Mouse (Mus musculus) intestine, postnatal 0 days (tissue): ENCODE data around the gene Cdkal1. TPM values are rescaled to one million over a fixed set of nuclear protein-coding genes. Genes with fewer than 3 reads are reported as not detected.

Source experiments
- ATAC-seq: fragments of 200-750 bp; cut with Nextera tagmentation; 2 replicates; pipeline ENCODE4 v1.8.0; 2017; ENCODE audit warnings: mild to moderate bottlenecking, moderate TSS enrichment, moderate library complexity
- H3K27ac ChIP-seq: fragments of 300-500 bp; sonication (generic); 2 replicates; pipeline ENCODE4 v1.5.1; 2014; ENCODE audit warnings: mild to moderate bottlenecking, low read depth, low read length, moderate library complexity
- H3K27me3 ChIP-seq: fragments of 300-500 bp; sonication (generic); replicated peaks from 2 replicates; pipeline ENCODE4 v1.6.1; 2014; ENCODE audit warnings: low read length, mixed read lengths; ENCODE audit not compliant: control insufficient read depth, insufficient read depth
- H3K36me3 ChIP-seq: fragments of 300-500 bp; sonication (generic); 2 replicates; pipeline ENCODE4 v1.6.1; 2014; ENCODE audit warnings: mild to moderate bottlenecking, moderate library complexity; ENCODE audit not compliant: control insufficient read depth, insufficient read depth
- H3K4me1 ChIP-seq: fragments of 300-500 bp; sonication (generic); replicated peaks from 2 replicates; pipeline ENCODE4 v1.6.1; 2014; ENCODE audit warnings: antibody characterized with exemption, low read length, mixed read lengths; ENCODE audit not compliant: control insufficient read depth, insufficient read depth
- H3K4me2 ChIP-seq: fragments of 300-500 bp; sonication (generic); replicated peaks from 2 replicates; pipeline ENCODE4 v1.6.1; 2014; ENCODE audit warnings: low read depth, mild to moderate bottlenecking, moderate library complexity
- H3K4me3 ChIP-seq: fragments of 300-500 bp; sonication (generic); 2 replicates; pipeline ENCODE4 v1.5.1; 2014; ENCODE audit warnings: low read depth, low read length
- H3K9ac ChIP-seq: fragments of 300-500 bp; sonication (generic); 2 replicates; pipeline ENCODE4 v1.6.1; 2014; ENCODE audit warnings: mild to moderate bottlenecking, low read depth, low read length
- H3K9me3 ChIP-seq: fragments of 300-500 bp; sonication (generic); 2 replicates; pipeline ENCODE4 v1.6.1; 2016; ENCODE audit warnings: mixed run types; ENCODE audit not compliant: control insufficient read depth
- CTCF ChIP-seq: sonication (generic); IDR thresholded peaks from 2 replicates; pipeline ENCODE4 v1.5.1; 2016; ENCODE audit warnings: low read depth, mild to moderate bottlenecking, control low read depth, antibody characterized with exemption, moderate library complexity
- WGBS: fragments of 180-500 bp; shearing (Covaris S2); extraction: QIAGEN DNeasy Blood & Tissue Kit; methylation state at CpG from one replicate; pipeline ENCODE4 v1.1.7; 2014; 5-methylcytosine and 5-hydroxymethylcytosine counted together
- polyA plus RNA-seq: library from polyadenylated mRNA; unstranded; fragments of >200 nt; fragmentation: Nextera tagmentation; extraction: Ambion mirVana; gene quantifications from 2 replicates; pipeline ENCODE4 v1.2.1, GENCODE M21; 2015

Cdkal1 gene
- polyA plus RNA-seq, 1 experiment from 2014 or later: 13.5 TPM

DNA sequence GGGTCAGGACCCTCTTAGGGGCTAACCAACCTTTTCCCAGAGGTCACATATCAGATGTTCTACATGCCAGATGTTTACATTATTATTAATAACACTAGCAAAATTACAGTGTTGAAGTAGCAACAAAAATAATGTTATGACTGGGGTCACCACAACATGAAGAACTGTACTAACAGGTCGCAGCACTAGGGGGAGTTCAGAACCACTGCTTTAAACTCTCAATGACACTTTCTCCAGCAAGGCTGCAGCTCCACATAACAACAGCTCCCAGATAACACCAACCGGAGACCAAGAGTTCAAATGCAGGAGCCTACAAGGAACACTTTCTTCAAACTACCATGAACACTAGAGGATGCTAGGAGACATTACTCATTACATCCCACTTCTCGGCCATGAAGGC lies 111.3 kb downstream of the Cdkal1 start:
- no peaks in the 10 kb centered on the region for H3K9me3 ChIP-seq
- WGBS: 75% methylated on average over 3 of the region's 3 CpGs
- H3K4me2 ChIP-seq: no peak overlapping the region
- ATAC-seq: no peak
- H3K9ac ChIP-seq: no peak overlapping the region
- no peak overlapping the region for H3K4me3 ChIP-seq
- H3K27me3 ChIP-seq: no peaks in the 10 kb centered on the region
- H3K36me3 ChIP-seq: no peaks in the 10 kb centered on the region
- H3K27ac ChIP-seq: no peak overlapping the region
- H3K4me1 ChIP-seq: no peaks in the 10 kb centered on the region
- TF ChIP-seq CTCF: peak; percentile 54

DNA sequence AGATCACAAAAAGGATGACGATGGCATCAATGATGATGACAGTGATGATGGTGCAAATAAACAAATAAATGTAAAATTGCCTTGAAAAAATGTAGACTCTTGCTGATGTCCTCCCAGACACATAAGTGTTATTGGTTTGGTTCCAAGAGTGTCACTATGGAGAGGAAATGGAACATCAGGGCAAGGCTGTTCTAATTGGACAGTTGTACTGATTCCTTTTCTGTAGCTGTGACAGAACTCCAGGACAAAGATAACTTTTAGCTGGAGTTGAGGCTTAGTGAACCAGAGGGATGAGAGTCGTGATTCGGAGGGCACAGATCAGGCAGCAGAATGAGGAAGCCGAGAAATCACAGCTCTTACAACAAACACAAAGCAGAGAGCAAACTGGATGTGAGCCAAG lies 111.7 kb downstream of the Cdkal1 start:
- no peak overlapping the region for H3K4me2 ChIP-seq
- H3K9me3 ChIP-seq: no peaks in the 10 kb centered on the region
- no peak overlapping the region for H3K4me3 ChIP-seq
- TF ChIP-seq CTCF: no peak
- 65% methylated on average over 4 of the region's 4 CpGs for WGBS
- no peak overlapping the region for H3K27ac ChIP-seq
- no peak overlapping the region for H3K9ac ChIP-seq
- no peaks in the 10 kb centered on the region for H3K36me3 ChIP-seq
- no peak for ATAC-seq
- no peaks in the 10 kb centered on the region for H3K4me1 ChIP-seq
- no peaks in the 10 kb centered on the region for H3K27me3 ChIP-seq

DNA sequence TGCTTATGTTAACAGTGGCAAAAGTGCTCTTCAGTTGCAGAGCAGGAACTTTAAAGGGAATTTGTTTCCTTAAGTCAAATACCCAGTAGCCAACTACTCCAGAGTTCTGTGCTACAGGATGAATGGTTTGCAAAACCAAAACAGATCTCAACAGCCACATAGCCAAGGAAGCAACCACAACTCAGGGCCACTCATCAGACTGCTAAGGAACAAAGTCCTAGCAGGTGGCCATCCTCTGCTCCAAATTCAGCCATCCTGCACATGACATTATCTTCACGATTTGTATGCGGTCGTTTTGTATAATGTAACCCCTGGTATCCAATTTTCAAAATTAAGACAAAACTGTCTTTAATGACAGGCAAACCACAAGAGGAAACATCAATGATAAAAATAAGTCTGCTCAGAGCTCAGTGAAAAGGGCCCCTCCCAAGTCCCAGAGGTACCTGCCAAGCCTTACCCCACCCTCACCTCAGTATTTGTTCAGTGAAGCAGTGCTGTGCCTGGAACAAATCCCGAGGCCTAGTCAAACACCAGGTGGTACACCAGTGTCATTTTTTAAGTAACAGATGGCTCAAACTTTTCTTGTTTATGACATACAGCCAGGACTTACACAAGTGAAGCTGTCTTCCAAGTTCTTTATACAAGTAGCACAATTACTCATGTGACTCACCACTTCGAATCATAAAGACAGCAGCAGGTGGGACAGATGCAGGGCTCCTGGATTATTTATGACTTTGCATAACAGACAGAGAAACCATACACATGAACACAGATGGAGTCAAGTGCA lies 117.6 kb downstream of the Cdkal1 start:
- no peak overlapping the region for H3K27ac ChIP-seq
- no peak overlapping the region for H3K9ac ChIP-seq
- H3K36me3 ChIP-seq: no peaks in the 10 kb centered on the region
- peak; percentile 91 for ATAC-seq
- no peak for TF ChIP-seq CTCF
- no peak overlapping the region for H3K4me2 ChIP-seq
- H3K27me3 ChIP-seq: no peaks in the 10 kb centered on the region
- no peaks in the 10 kb centered on the region for H3K4me1 ChIP-seq
- H3K4me3 ChIP-seq: no peak overlapping the region
- 52% methylated on average over 5 of the region's 5 CpGs for WGBS
- H3K9me3 ChIP-seq: no peaks in the 10 kb centered on the region

DNA sequence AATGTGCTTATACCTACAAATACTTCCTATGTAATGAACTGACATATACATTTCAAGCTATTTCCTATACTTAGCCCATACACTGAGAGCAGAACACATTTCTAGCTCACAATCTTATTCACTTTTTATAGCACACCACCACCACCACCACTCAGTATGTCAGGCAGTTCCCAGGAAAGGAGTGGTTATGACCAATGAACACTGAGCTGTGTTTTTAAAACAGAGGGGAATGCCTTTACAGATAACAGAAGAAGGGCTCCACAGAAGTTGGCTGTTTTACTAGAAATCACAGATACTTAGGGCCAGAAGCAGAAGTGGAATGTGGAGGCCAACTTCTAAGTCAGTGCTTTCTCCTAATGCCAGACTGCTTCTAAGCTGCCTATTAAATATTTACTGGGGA lies 121.0 kb downstream of the Cdkal1 start:
- Histone ChIP-seq H3K27ac (no peak overlapping the region), H3K9ac (no peak overlapping the region), H3K4me2 (no peak overlapping the region), H3K4me3 (no peak overlapping the region), H3K9me3 (no peaks in the 10 kb centered on the region), H3K36me3 (no peaks in the 10 kb centered on the region), H3K4me1 (no peaks in the 10 kb centered on the region), H3K27me3 (no peaks in the 10 kb centered on the region)
- no peak for ATAC-seq
- no peak for TF ChIP-seq CTCF

GRCm38 (mm10) chr13:29726154-29726825 lies 129.2 kb downstream of the Cdkal1 start:
- Histone ChIP-seq H3K4me2 (no peak overlapping the region), H3K27me3 (no peaks in the 10 kb centered on the region), H3K4me3 (no peak overlapping the region), H3K9me3 (no peaks in the 10 kb centered on the region), H3K36me3 (no peaks in the 10 kb centered on the region), H3K9ac (no peak overlapping the region), H3K27ac (no peak overlapping the region), H3K4me1 (no peaks in the 10 kb centered on the region)
- 87% methylated on average over 5 of the region's 5 CpGs for WGBS
- ATAC-seq: no peak
- no peak for TF ChIP-seq CTCF

GRCm38 (mm10) chr13:29724855-29725254 lies 130.6 kb downstream of the Cdkal1 start:
- no peak overlapping the region for H3K27ac ChIP-seq
- no peaks in the 10 kb centered on the region for H3K9me3 ChIP-seq
- no peaks in the 10 kb centered on the region for H3K36me3 ChIP-seq
- no peak for ATAC-seq
- no peak overlapping the region for H3K9ac ChIP-seq
- H3K4me3 ChIP-seq: no peak overlapping the region
- H3K4me2 ChIP-seq: no peak overlapping the region
- 85% methylated on average over 6 of the region's 6 CpGs for WGBS
- H3K27me3 ChIP-seq: no peaks in the 10 kb centered on the region
- H3K4me1 ChIP-seq: no peaks in the 10 kb centered on the region
- TF ChIP-seq CTCF: no peak
